Mouse (Mus musculus): ENCODE results near the gene Hpd. TPM values are rescaled to one million over a fixed set of nuclear protein-coding genes. Genes with fewer than 3 reads are reported as not detected.

Hpd gene
- polyA plus RNA-seq, 1 experiment from 2014 or later = 1.9 TPM

DNA sequence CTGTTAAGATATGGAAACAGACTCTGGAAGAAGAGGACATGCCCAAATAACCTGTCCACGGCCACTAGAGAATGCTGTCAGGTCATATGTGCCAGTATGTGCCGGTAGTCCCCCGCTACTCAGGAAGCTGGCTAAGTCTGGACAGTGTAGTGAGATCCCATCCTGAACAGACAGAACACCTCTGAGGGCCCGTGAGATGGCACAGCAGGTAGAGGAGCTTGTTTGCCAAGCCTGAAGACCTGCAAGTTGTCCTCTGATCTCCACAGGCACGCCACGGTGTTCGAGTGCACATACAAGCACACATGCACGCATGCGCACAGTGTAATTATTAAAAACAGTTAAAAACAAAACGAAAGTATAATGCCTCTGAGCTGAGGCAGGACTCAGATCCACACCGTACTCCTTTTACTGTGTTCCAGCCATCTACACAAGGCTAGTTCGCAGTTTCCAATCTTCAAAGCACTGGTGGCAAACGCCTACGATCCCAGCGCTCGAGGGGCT lies 13.0 kb upstream of the Hpd start:
- DNase-seq (ENCODE audit: low spot score) (peak; percentile 41), ATAC-seq (replicated peaks; ENCODE audit: low FRiP score, low TSS enrichment, low read depth) (no peak)
- H3K4me3 ChIP-seq (ENCODE audit: low read depth, low read length) = no peak overlapping the region

GRCm38 (mm10) chr5:123194856-123195255 lies 12.3 kb upstream of the Hpd start:
- 0 out of 2 replicates have a peak, but pooled peaks cover 3% of the 10 kb centered on the region for H3K27me3 ChIP-seq (replicated peaks; ENCODE audit: control insufficient read depth, insufficient read depth, low read length)
- H3K4me1 ChIP-seq (replicated peaks; ENCODE audit: control insufficient read depth, insufficient read depth, low read length) = no peaks in the 10 kb centered on the region
- no peak overlapping the region for H3K4me3 ChIP-seq (ENCODE audit: low read depth, low read length)
- no peak overlapping the region for H3K27ac ChIP-seq (ENCODE audit: low read depth)
- H3K4me2 ChIP-seq (ENCODE audit: low read length) = no peak overlapping the region
- DNase-seq (ENCODE audit: low spot score) (peak; percentile 28), ATAC-seq (replicated peaks; ENCODE audit: low FRiP score, low TSS enrichment, low read depth) (no peak)
- no peaks in the 10 kb centered on the region for H3K36me3 ChIP-seq (ENCODE audit: control insufficient read depth, insufficient read depth, low read length)
- 90% methylated on average over 6 of the region's 6 CpGs for WGBS
- no peak overlapping the region for H3K9ac ChIP-seq (ENCODE audit: low read length)
- no peaks in the 10 kb centered on the region for H3K9me3 ChIP-seq (ENCODE audit: control insufficient read depth, low read length)

More for the DNA sequence above, 13.0 kb upstream of the Hpd start:
- Histone ChIP-seq H3K27me3 (replicated peaks; ENCODE audit: control insufficient read depth, insufficient read depth, low read length) (0 out of 2 replicates have a peak, but pooled peaks cover 3% of the 10 kb centered on the region), H3K36me3 (ENCODE audit: control insufficient read depth, insufficient read depth, low read length) (no peaks in the 10 kb centered on the region), H3K9me3 (ENCODE audit: control insufficient read depth, low read length) (no peaks in the 10 kb centered on the region), H3K9ac (ENCODE audit: low read length) (no peak overlapping the region), H3K4me1 (replicated peaks; ENCODE audit: control insufficient read depth, insufficient read depth, low read length) (no peaks in the 10 kb centered on the region), H3K27ac (ENCODE audit: low read depth) (no peak overlapping the region), H3K4me2 (ENCODE audit: low read length) (no peak overlapping the region)
- 91% methylated on average over 16 of the region's 16 CpGs for WGBS

DNA sequence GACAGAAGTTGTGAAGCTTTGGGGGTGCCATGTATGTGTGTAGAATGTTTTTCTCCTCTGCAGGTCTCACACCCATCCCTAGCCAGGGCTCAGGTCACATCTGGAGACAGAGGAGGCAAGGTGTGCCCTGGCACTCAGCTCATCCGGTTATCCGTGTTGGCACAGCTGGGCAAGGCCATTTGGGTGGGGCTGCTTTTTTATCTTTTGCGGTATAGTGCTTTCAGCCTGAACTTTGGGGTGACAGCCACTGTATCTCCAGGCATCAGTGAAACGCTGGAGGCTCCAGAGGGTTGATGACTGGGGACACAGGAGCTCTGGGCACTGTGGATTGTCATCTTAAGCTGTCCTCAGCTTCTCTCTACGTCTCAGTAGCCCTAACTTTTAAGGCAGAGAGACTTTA lies 10.9 kb upstream of the Hpd start:
- ATAC-seq (replicated peaks; ENCODE audit: low FRiP score, low TSS enrichment, low read depth) = no peak
- Histone ChIP-seq H3K4me2 (ENCODE audit: low read length) (no peak overlapping the region), H3K36me3 (ENCODE audit: control insufficient read depth, insufficient read depth, low read length) (no peaks in the 10 kb centered on the region), H3K9ac (ENCODE audit: low read length) (no peak overlapping the region), H3K4me1 (replicated peaks; ENCODE audit: control insufficient read depth, insufficient read depth, low read length) (no peaks in the 10 kb centered on the region), H3K27ac (ENCODE audit: low read depth) (no peak overlapping the region), H3K9me3 (ENCODE audit: control insufficient read depth, low read length) (no peaks in the 10 kb centered on the region), H3K4me3 (ENCODE audit: low read depth, low read length) (no peak overlapping the region), H3K27me3 (replicated peaks; ENCODE audit: control insufficient read depth, insufficient read depth, low read length) (0 out of 2 replicates have a peak, but pooled peaks cover 3% of the 10 kb centered on the region)
- DNase-seq (ENCODE audit: low spot score) = no peak
- 80% methylated on average over 5 of the region's 5 CpGs for WGBS

DNA sequence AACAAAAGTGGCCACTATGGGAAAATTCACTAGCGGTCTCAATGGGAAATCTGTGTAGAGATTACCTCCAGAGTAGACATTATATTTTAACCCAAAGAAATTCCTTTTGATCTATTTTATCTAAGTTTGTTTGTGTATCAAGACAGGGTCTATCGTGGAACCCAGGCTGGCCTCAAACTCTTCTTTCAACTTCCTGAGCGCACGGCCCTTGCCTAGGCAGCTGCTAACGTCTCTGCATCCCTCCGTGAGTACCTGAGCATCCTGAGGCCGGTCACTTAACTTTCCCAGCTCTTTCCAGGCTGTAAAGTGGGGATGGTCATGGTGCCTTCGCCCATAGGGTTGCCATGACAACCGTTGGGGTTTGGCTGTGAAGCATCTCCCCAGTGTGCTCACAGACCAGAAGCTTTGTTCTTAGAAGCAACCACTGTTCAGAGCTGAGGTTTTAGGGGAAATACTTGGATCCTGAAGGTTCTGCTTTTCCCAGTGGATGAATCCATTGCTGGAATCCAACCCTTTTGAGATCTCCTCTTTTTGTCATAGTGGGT lies 10.2 kb upstream of the Hpd start:
- ATAC-seq (replicated peaks; ENCODE audit: low FRiP score, low TSS enrichment, low read depth) (no peak), DNase-seq (ENCODE audit: low spot score) (peak; percentile 6)
- WGBS = 55% methylated on average over 9 of the region's 9 CpGs
- H3K36me3 ChIP-seq (ENCODE audit: control insufficient read depth, insufficient read depth, low read length) = no peaks in the 10 kb centered on the region
- H3K4me2 ChIP-seq (ENCODE audit: low read length) = no peak overlapping the region
- no peak overlapping the region for H3K4me3 ChIP-seq (ENCODE audit: low read depth, low read length)
- no peak overlapping the region for H3K27ac ChIP-seq (ENCODE audit: low read depth)
- H3K4me1 ChIP-seq (replicated peaks; ENCODE audit: control insufficient read depth, insufficient read depth, low read length) = no peaks in the 10 kb centered on the region
- H3K9ac ChIP-seq (ENCODE audit: low read length) = no peak overlapping the region
- 0 out of 2 replicates have a peak, but pooled peaks cover 3% of the 10 kb centered on the region for H3K27me3 ChIP-seq (replicated peaks; ENCODE audit: control insufficient read depth, insufficient read depth, low read length)
- no peaks in the 10 kb centered on the region for H3K9me3 ChIP-seq (ENCODE audit: control insufficient read depth, low read length)

GRCm38 (mm10) chr5:123191427-123191826 lies 8.9 kb upstream of the Hpd start:
- Histone ChIP-seq H3K9ac (ENCODE audit: low read length) (no peak overlapping the region), H3K4me1 (replicated peaks; ENCODE audit: control insufficient read depth, insufficient read depth, low read length) (no peaks in the 10 kb centered on the region), H3K4me2 (ENCODE audit: low read length) (no peak overlapping the region), H3K9me3 (ENCODE audit: control insufficient read depth, low read length) (no peaks in the 10 kb centered on the region), H3K4me3 (ENCODE audit: low read depth, low read length) (no peak overlapping the region), H3K27ac (ENCODE audit: low read depth) (no peak overlapping the region), H3K36me3 (ENCODE audit: control insufficient read depth, insufficient read depth, low read length) (no peaks in the 10 kb centered on the region), H3K27me3 (replicated peaks; ENCODE audit: control insufficient read depth, insufficient read depth, low read length) (0 out of 2 replicates have a peak, but pooled peaks cover 3% of the 10 kb centered on the region)
- WGBS = 81% methylated on average over 6 of the region's 6 CpGs
- DNase-seq (ENCODE audit: low spot score) (no peak), ATAC-seq (replicated peaks; ENCODE audit: low FRiP score, low TSS enrichment, low read depth) (no peak)

DNA sequence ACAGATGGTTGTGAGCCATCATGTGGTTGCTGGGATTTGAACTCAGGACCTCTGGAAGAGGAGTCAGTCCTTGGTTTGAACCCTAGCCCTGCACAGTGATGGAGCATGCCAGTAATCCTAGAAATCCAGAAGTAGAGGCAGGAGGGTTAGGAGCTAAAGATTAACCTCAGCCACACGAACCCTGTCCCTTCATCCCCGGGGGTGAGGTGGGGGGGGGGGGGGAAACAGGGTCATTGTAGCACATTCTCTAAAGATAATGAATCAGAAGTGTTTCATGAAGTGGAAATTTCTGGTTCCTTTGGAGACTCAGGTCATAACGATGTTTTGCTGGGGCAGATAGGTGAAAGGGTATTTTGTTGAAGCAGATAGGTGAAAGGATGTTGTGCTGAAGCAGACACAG lies 8.4 kb upstream of the Hpd start:
- Histone ChIP-seq H3K27ac (ENCODE audit: low read depth) (no peak overlapping the region), H3K4me2 (ENCODE audit: low read length) (no peak overlapping the region), H3K9ac (ENCODE audit: low read length) (no peak overlapping the region), H3K4me3 (ENCODE audit: low read depth, low read length) (no peak overlapping the region), H3K27me3 (replicated peaks; ENCODE audit: control insufficient read depth, insufficient read depth, low read length) (0 out of 2 replicates have a peak, but pooled peaks cover 3% of the 10 kb centered on the region), H3K4me1 (replicated peaks; ENCODE audit: control insufficient read depth, insufficient read depth, low read length) (no peaks in the 10 kb centered on the region), H3K36me3 (ENCODE audit: control insufficient read depth, insufficient read depth, low read length) (no peaks in the 10 kb centered on the region), H3K9me3 (ENCODE audit: control insufficient read depth, low read length) (no peaks in the 10 kb centered on the region)
- 77% methylated on average over 3 of the region's 3 CpGs for WGBS
- ATAC-seq (replicated peaks; ENCODE audit: low FRiP score, low TSS enrichment, low read depth) = no peak
- DNase-seq (ENCODE audit: low spot score) = no peak

- H3K4me1 ChIP-seq (replicated peaks; ENCODE audit: control insufficient read depth, insufficient read depth, low read length) = no peaks in the 10 kb centered on the region
- no peaks in the 10 kb centered on the region for H3K36me3 ChIP-seq (ENCODE audit: control insufficient read depth, insufficient read depth, low read length)
- DNase-seq (ENCODE audit: low spot score) = no peak
- no peaks in the 10 kb centered on the region for H3K9me3 ChIP-seq (ENCODE audit: control insufficient read depth, low read length)
- 91% methylated on average over 3 of the region's 3 CpGs for WGBS
- no peak overlapping the region for H3K27ac ChIP-seq (ENCODE audit: low read depth)
- H3K4me3 ChIP-seq (ENCODE audit: low read depth, low read length) = no peak overlapping the region
- no peak overlapping the region for H3K4me2 ChIP-seq (ENCODE audit: low read length)
- no peak for ATAC-seq (replicated peaks; ENCODE audit: low FRiP score, low TSS enrichment, low read depth)
- H3K9ac ChIP-seq (ENCODE audit: low read length) = no peak overlapping the region
- 0 out of 2 replicates have a peak, but pooled peaks cover 3% of the 10 kb centered on the region for H3K27me3 ChIP-seq (replicated peaks; ENCODE audit: control insufficient read depth, insufficient read depth, low read length)
These were observed 4.8 kb upstream of the Hpd start for GRCm38 (mm10) chr5:123187306-123187705.

- Histone ChIP-seq H3K9ac (ENCODE audit: low read length) (no peak overlapping the region), H3K27me3 (replicated peaks; ENCODE audit: control insufficient read depth, insufficient read depth, low read length) (no peaks in the 10 kb centered on the region), H3K4me3 (ENCODE audit: low read depth, low read length) (no peak overlapping the region), H3K4me1 (replicated peaks; ENCODE audit: control insufficient read depth, insufficient read depth, low read length) (no peaks in the 10 kb centered on the region), H3K36me3 (ENCODE audit: control insufficient read depth, insufficient read depth, low read length) (no peaks in the 10 kb centered on the region), H3K4me2 (ENCODE audit: low read length) (no peak overlapping the region), H3K27ac (ENCODE audit: low read depth) (no peak overlapping the region), H3K9me3 (ENCODE audit: control insufficient read depth, low read length) (no peaks in the 10 kb centered on the region)
- no peak for DNase-seq (ENCODE audit: low spot score)
- 75% methylated on average over 6 of the region's 6 CpGs for WGBS
- no peak for ATAC-seq (replicated peaks; ENCODE audit: low FRiP score, low TSS enrichment, low read depth)
These were observed 3.4 kb upstream of the Hpd start for GRCm38 (mm10) chr5:123185966-123186365.

DNA sequence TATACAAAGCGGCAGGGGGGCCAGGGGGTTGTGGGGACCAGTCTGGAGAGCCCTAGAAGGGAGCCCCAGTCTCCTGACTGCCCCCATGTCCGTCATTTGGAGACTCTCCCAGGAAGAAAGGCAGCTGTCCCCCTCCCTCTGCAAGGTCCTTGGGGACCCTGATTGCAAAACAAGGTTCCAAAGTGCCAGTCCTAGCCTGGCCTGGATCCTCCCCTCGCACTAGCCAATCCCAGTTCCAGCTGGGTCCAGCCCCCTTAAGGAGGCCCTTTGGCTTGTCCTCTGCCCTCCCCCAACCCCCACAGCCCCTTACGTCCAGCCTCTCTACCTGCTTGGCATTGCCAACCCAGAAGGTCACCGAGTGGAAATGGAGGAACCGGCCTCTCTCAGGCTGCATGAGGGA lies 991 bp downstream of the Hpd start:
- ATAC-seq (replicated peaks; ENCODE audit: low FRiP score, low TSS enrichment, low read depth) = no peak
- H3K4me3 ChIP-seq (ENCODE audit: low read depth, low read length) = no peak overlapping the region
- 81% methylated on average over 6 of the region's 6 CpGs for WGBS

More for the DNA sequence above, 991 bp downstream of the Hpd start:
- H3K27me3 ChIP-seq (replicated peaks; ENCODE audit: control insufficient read depth, insufficient read depth, low read length) = no peaks in the 10 kb centered on the region
- H3K27ac ChIP-seq (ENCODE audit: low read depth) = no peak overlapping the region
- H3K9me3 ChIP-seq (ENCODE audit: control insufficient read depth, low read length) = 0 out of 2 replicates have a peak, but pooled peaks cover under 1% of the 10 kb centered on the region
- no peak overlapping the region for H3K9ac ChIP-seq (ENCODE audit: low read length)
- H3K4me2 ChIP-seq (ENCODE audit: low read length) = no peak overlapping the region
- no peaks in the 10 kb centered on the region for H3K36me3 ChIP-seq (ENCODE audit: control insufficient read depth, insufficient read depth, low read length)
- DNase-seq (ENCODE audit: low spot score) = no peak
- no peaks in the 10 kb centered on the region for H3K4me1 ChIP-seq (replicated peaks; ENCODE audit: control insufficient read depth, insufficient read depth, low read length)
